Mouse (Mus musculus) heart, adult 2 months (tissue): ENCODE measurements around the gene H2afx. TPM values are rescaled to one million over a fixed set of nuclear protein-coding genes. Genes with fewer than 3 reads are reported as not detected.
A peak's percentile ranks its signal among the peaks of the same experiment; 100 is the strongest.

ENCODE experiments used
- DNase-seq, 2 experiments: peaks; one replicate each; pipeline ENCODE4 v3.0.0; 2021
- H3K27ac ChIP-seq: fragments of 200-600 bp; 2 replicates; pipeline ENCODE4 v1.8.1; 2022
- H3K27me3 ChIP-seq: fragments of 200-500 bp; 2 replicates; pipeline ENCODE4 v1.6.1; 2012; ENCODE audit warnings: mild to moderate bottlenecking, low read length, inconsistent platforms, mixed read lengths; ENCODE audit not compliant: control insufficient read depth, insufficient read depth
- H3K36me3 ChIP-seq: fragments of 200-500 bp; 2 replicates; pipeline ENCODE4 v1.6.1; 2012; ENCODE audit warnings: low read length, inconsistent platforms; ENCODE audit not compliant: control insufficient read depth, insufficient read depth
- H3K4me1 ChIP-seq: fragments of 200-500 bp; 2 replicates; pipeline ENCODE4 v1.6.1; 2011; ENCODE audit warnings: low read length; ENCODE audit not compliant: control insufficient read depth, insufficient read depth
- H3K4me3 ChIP-seq: fragments of 200-600 bp; 2 replicates; pipeline ENCODE4 v1.8.1; 2022
- H3K79me2 ChIP-seq: fragments of 200-500 bp; replicated peaks from 2 replicates; pipeline ENCODE4 v1.6.1; 2012; ENCODE audit warnings: mild to moderate bottlenecking, inconsistent platforms, low read length, moderate library complexity, mixed read lengths; ENCODE audit not compliant: control insufficient read depth, insufficient read depth
- H3K9ac ChIP-seq: fragments of 200-500 bp; 2 replicates; pipeline ENCODE4 v1.6.1; 2012; ENCODE audit warnings: low read depth, mild to moderate bottlenecking, control low read depth, inconsistent platforms, low read length, mixed read lengths
- CTCF ChIP-seq: fragments of 200-600 bp; IDR thresholded peaks from 2 replicates; pipeline ENCODE4 v1.8.1; 2022; ENCODE audit warnings: antibody characterized with exemption, mild to moderate bottlenecking, moderate library complexity
- EP300 ChIP-seq: fragments of 200-500 bp; IDR thresholded peaks from 2 replicates; pipeline ENCODE4 v1.6.1; 2011; ENCODE audit warnings: low read depth, low read length, control low read depth; ENCODE audit not compliant: insufficient read depth
- POLR2A ChIP-seq: fragments of 200-500 bp; IDR thresholded peaks from 2 replicates; pipeline ENCODE4 v1.6.1; 2011; ENCODE audit warnings: mild to moderate bottlenecking, low read depth, low read length, control low read depth; ENCODE audit not compliant: insufficient read depth
- WGBS: fragments of 180-500 bp; shearing (Covaris S2); methylation state at CpG from one replicate; pipeline ENCODE4 v1.1.7; 2018; 5-methylcytosine and 5-hydroxymethylcytosine counted together
- intact Hi-C: fragments of 180-260 bp; cut with DNase I; formaldehyde crosslinking; loops from one replicate; pipeline ENCODE4 v1.15.1; 2025
- polyA plus RNA-seq: library from polyadenylated mRNA; depleted of rRNA; stranded (reverse); fragments of >200 nt; gene quantifications from 2 replicates; pipeline ENCODE4 v1.2.3, GENCODE M21; 2012
- total RNA-seq, 2 experiments: library from RNA; stranded (reverse); gene quantifications; 2 replicates each; pipeline ENCODE4 v1.2.3; 2021

H2afx gene
- total and polyA plus RNA-seq, 3 experiments: 12.8 to 14.2 (median 12.8) TPM

DNA sequence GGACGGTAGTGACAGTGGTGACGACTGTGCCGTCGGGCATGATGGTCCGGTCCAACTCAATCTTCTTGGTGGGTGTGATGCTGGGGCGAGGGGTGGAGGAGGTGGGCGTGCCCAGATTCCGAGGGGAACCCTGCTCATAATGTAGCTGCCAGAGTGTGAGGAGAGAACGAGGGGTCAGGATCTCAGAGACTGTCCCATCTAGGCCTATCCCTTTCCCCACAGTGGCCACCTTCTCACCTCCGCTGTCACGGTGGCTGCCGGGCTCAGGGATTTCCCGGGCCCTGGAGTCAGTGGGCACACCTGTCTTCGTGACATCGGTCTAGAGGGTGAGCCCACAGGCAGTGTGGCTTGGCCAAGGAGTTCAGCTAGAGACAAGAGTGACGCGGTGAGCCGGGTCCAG lies 19.6 kb upstream of the H2afx start:
- no peaks in the 10 kb centered on the region for H3K27me3 ChIP-seq
- H3K4me3 ChIP-seq: no peak overlapping the region
- WGBS: 91% methylated on average over 18 of the region's 18 CpGs
- peaks cover 6% of the 10 kb centered on the region for H3K4me1 ChIP-seq
- no peak overlapping the region for H3K9ac ChIP-seq
- no peak overlapping the region for H3K27ac ChIP-seq
- intact Hi-C loops: no loop called here
- H3K79me2 ChIP-seq: peaks cover 2% of the 10 kb centered on the region
- no peaks in the 10 kb centered on the region for H3K36me3 ChIP-seq
- DNase-seq: no peak
- TF ChIP-seq POLR2A: no peak
- TF ChIP-seq EP300: no peak
- no peak for TF ChIP-seq CTCF

DNA sequence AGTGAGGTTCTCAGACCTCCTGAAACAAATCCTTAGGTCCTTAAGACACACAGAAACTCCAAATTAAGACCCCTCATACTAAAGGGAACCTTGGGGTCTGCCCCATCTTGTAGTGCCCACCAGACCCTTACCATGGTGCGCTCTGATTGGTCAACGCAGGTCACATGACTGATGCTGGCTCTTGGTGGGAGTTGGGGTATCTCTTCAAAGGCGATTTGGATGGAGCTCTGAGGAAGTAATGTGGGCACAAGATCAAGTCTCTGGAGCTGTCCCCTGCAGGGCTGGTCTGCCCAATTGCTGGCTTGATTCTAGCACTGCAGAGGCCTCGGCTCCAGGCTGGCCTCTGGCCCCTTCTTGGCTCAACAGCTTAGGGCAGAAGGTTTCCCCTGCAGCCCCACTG lies 17.0 kb upstream of the H2afx start:
- H3K27me3 ChIP-seq: no peaks in the 10 kb centered on the region
- TF ChIP-seq CTCF: no peak
- TF ChIP-seq EP300: no peak
- TF ChIP-seq POLR2A: no peak
- no peak overlapping the region for H3K4me3 ChIP-seq
- H3K9ac ChIP-seq: 0 out of 2 replicates have a peak overlapping the region, but pooled peaks have one; percentile 12
- intact Hi-C loops: no loop called here
- DNase-seq: no peak
- 74% methylated on average over 4 of the region's 4 CpGs for WGBS
- H3K79me2 ChIP-seq: peaks cover 2% of the 10 kb centered on the region
- H3K36me3 ChIP-seq: no peaks in the 10 kb centered on the region
- no peak overlapping the region for H3K27ac ChIP-seq
- H3K4me1 ChIP-seq: peaks cover 7% of the 10 kb centered on the region

DNA sequence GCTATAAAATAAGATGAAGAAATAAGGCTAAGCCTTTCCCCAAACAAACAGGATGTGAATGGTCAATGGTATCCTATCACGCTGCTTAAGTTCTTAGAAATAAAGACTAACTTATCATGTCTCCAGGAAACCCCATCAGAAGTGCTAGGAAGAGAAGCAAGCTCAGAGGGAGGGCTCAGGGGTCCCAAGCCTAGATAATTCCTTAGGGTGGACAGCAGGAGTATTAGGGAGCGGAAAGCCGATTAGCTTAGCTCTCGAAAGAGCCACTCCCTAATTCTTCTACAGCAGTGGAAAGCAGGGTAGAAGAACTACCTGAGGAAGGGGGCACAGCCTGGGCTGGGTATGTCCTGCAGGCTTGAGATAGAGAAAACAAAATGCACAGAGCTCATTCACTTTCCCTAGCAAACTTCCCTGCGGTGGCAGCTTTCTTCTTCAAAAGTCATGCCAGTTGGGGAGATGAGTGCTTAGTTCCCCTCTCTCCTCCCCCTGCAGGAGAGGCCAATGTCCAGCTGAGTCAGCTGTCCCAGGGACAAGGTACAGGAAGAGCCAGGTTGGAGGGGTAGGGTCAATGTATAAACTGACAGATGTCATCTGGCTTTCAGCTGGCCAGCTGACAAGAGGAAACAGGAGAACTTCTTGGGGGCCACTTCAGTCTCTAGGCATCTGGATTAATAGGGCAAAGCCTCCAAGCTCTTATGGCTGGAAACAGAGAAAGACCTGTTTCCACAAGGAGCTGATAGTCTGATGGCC lies 16.2 kb upstream of the H2afx start:
- TF ChIP-seq POLR2A (no peak), CTCF (no peak), EP300 (no peak)
- no peaks in the 10 kb centered on the region for H3K27me3 ChIP-seq
- H3K79me2 ChIP-seq: peaks cover 2% of the 10 kb centered on the region
- H3K4me1 ChIP-seq: peaks cover 7% of the 10 kb centered on the region
- WGBS: 32% methylated on average over 5 of the region's 5 CpGs
- DNase-seq: no peak
- H3K9ac ChIP-seq: peak overlapping the region; percentile 14
- no peaks in the 10 kb centered on the region for H3K36me3 ChIP-seq
- intact Hi-C loops: no loop called here
- H3K4me3 ChIP-seq: peak overlapping the region; percentile 95
- H3K27ac ChIP-seq: peak overlapping the region; percentile 97

DNA sequence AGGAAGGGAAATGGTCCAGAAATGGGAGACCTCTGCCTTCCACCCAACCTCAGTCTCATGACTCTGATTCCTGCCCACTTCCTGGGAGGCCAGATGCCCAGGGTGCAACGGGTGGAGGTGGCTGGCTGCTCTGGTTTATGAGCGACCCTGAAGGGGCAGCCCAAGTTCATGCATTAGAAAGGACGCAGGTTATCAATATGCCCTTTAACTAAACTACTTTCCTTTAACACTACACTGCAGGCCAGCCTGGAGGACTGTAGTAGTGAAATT lies 15.7 kb upstream of the H2afx start:
- Histone ChIP-seq H3K27me3 (no peaks in the 10 kb centered on the region), H3K27ac (peak overlapping the region; percentile 97), H3K36me3 (no peaks in the 10 kb centered on the region), H3K9ac (peak overlapping the region; percentile 95; the same call in 1 of the 2 replicates), H3K4me3 (peak overlapping the region; percentile 95), H3K4me1 (peaks cover 7% of the 10 kb centered on the region), H3K79me2 (peaks cover 2% of the 10 kb centered on the region)
- WGBS: 25% methylated on average over 3 of the region's 3 CpGs
- peak in 1 of 2 experiments; percentile 27 for DNase-seq
- intact Hi-C loops: no loop called here
- TF ChIP-seq EP300: no peak
- no peak for TF ChIP-seq CTCF
- TF ChIP-seq POLR2A: no peak

DNA sequence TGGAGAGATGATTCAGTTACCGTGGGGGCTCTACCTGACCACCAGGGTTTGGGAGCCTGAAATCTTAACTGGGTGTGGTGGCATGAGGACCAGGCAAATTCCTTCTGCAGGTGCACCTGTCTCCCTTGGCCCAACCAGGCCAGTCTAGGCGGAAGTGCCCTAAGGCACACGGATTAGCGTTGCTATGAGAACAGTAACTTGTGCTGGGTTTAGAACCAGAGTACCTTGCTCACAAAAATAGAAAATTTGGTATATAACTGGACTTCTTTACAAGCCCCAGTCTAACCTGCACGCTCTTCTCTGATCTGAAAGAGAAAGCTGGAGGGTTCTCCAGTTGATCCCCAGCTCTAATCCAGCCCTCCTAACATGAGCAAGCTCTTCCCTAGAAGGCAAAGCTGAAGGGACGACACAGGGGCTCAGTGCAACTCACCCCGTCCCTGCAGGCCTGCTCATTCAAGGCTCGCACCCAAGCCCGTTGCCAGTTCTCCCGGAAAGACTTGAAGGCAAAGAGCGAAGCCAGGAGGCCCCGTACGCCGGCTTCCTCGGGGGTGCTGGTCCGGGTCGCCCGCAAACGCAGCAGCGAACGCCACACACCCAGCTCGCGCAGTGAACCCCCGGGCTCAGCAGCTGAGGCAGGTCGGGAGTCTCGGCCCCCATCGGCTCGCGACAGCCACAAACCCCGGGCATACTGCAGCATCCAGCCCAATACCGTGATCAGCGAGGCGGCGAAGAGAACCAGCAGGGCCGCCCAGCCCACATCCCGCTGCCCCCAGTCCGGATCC lies 15.2 kb upstream of the H2afx start:
- no peaks in the 10 kb centered on the region for H3K27me3 ChIP-seq
- peaks cover 2% of the 10 kb centered on the region for H3K79me2 ChIP-seq
- TF ChIP-seq CTCF: no peak
- H3K27ac ChIP-seq: peak overlapping the region; percentile 97
- intact Hi-C loops: no loop called here
- H3K4me3 ChIP-seq: peak overlapping the region; percentile 95
- peak overlapping the region; percentile 95 for H3K9ac ChIP-seq
- no peaks in the 10 kb centered on the region for H3K36me3 ChIP-seq
- peaks cover 7% of the 10 kb centered on the region for H3K4me1 ChIP-seq
- DNase-seq: no peak
- 4% methylated on average over 37 of the region's 37 CpGs for WGBS
